Mouse (Mus musculus) gastrocnemius, postnatal 25 days (tissue): ENCODE results near the gene Kat14. TPM values are rescaled to one million over a fixed set of nuclear protein-coding genes. Genes with fewer than 3 reads are reported as not detected.

Source experiments
- DNase-seq: peaks from one replicate; pipeline ENCODE4 v3.0.0; 2022
- total RNA-seq, 2 experiments: library from RNA; stranded (reverse); gene quantifications; 1 replicate in 1 of 2; 2 replicates in 1 of 2; pipeline ENCODE4 v1.2.3; 2021

Kat14 gene
- total RNA-seq, 2 experiments from 2014 or later, result 16.9 to 20.9 TPM

DNA sequence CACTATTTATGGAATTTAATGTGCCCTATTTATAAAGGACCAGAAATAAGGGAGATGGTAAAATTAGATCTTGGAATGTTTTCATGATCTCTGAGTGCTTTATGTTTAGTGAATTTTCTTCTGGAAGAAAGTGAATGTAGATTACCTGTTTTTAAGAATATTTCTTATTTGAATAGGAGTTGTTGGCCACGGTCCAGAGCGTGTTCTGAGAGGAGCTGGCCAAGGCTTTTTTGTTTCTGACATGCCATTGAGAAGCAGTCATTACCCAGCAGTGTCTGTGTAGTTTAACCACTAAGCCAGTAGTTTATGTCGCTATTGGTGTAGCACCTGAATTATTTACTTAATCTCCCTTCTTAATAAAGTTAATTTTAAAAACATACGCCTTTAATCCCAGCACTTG is 13.0 kb downstream of the Kat14 start:
- no peak for DNase-seq

DNA sequence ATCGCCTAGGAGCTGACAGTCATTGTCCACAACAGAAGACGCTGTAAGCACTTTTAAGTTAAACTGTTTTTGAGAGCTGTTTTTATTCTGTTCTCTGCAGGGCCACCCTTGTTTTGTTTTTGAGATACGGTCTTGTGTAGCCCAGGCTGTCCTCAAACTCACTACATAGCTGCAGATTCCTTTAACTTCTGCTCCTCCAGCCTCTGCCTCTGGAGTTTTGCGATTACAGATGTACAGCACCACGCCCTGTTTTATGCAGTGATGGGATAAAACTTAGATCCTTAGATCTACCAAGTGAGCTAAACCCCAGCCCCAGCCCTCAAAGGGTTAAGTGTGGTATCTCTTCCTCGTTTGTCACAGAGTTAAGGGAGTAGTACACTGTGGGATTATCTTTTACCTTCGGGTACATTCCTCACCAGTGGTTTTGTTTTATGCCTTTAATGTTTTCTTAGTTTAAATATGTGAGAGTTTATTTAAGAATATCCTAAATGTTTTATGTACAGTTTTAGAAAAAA is 13.9 kb downstream of the Kat14 start:
- DNase-seq, result no peak

DNA sequence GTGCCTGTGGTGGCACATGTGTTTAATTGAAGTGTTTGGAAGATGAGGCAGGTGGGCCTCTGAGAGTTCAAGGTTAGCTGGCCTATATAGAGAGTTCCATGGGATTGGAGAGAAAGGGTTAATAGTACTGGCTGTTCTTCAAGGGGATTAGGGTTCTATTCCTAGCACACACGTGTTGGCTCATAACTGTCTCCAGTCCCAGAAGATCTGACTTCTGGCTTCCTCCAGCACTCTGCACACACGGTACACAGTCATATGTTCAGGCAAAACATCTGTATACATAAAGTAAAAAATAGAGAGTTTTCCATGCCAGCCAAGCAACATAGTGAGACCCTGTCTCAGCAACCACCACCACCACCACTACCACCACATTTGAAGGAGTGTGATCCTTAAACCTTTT is 17.5 kb downstream of the Kat14 start:
- DNase-seq, result no peak

DNA sequence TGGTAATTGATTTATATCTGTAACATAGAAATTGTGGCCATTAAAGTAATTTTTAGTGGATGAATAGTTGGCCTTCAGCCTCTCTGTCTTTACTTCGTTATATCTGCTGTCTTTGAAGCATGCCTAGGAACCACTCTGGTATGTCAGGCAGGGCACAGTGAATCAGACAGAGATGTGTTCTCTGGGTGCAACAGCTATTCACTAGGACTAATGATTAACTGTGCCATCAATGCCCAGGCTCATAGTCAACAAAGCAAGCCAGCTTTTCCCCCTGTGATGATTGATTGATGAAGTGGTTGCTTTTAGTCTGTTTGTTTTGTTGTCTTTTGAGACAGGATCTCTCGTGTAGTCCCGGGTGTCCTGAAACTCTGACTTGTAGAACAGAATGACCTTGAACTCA is 19.6 kb downstream of the Kat14 start:
- DNase-seq, result no peak

DNA sequence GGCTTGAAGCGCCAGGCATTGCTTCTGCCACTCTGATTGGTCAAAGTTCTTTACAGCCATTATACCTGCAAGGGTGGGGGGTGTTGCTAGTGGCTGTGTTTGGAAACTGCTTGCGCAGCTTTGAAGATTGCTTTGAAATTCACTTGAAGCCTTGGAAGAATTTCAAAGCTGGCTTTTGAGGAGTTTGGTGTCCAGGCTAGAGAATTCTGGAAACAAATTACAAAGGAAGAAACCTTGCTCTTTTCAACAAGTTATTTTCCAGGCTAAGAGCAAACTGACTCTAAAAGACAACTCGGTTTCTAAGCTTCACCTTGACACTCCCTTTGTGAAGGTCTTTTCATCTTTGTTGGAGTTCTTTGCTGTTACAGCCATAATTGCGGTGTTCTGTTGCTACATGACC is 30.7 kb downstream of the Kat14 start:
- DNase-seq, result no peak

DNA sequence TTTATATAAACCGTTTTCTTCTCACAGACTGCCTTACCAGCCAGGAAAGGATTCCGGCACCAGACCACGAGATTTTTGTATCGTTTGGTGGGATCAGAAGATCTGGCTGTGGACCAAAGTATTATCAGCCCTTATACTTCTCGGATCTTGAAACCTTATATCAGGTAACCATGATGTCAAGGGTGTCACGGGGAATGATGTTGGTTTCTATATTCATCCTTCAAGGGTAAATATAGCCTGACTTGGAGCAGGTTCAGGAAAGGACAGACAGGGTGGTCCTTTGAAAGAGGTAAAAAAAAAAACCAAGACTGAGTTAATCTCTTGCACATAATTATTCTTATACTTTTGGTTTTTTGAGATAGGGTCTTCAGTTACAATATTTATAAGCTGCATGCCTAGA is 31.9 kb downstream of the Kat14 start:
- DNase-seq, result no peak

DNA sequence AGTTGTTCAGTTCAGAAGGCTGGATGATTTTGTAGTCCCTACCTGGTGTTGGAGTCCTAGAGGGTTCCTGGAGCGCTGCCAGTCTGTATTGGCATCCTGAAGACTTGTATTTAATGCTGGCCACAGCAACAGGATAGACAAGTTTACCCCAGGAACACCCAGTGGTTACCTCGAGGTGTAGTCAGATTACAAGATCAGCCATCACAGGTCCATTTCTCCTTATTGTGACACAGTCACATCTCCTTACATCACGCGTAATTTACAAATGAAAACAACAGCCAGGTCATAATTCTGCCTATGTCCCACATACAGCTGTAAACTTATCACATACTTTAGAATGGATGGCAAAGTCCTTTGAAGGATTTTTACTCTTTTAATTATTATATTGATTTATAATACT is 40.3 kb downstream of the Kat14 start:
- no peak for DNase-seq

DNA sequence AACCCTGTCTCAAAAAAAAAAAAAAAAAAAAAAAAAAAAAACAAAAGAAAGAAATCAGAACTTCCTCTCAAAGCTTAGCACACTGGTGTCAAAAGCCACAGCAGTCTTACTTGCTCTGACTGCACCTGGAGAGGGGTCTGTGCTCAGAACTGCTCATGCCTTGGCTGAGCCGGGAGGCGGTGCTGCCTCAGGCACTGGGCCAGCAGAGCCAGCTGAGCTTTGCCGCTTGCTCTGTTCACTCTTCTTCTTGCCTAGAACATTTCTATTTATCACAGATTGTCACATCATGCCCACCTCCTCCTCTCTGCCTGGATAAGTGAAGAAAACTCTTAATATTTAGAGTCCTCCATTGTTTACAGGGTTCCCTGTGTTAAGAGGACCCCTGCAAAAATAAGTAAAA is 41.8 kb downstream of the Kat14 start:
- peak; percentile 22 for DNase-seq

DNA sequence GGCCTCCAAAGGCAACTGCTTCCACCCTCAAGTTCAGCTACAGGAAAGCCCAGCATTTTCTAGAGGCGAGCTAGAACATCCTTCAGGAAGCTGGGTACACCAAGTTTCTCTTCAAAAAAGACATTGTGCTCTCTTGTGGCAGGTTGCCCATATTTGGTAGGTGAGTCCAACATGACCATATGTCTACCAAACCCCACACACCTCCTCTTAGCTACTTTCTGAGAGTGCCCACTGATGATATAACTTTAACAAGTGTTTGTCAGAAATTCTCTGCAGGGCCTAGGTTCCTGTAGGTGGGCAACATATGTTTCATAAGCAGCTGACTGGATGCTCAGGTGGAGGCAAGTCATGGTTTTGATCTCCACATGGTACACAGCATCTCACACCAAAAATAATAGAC is 45.9 kb downstream of the Kat14 start:
- DNase-seq, result no peak

DNA sequence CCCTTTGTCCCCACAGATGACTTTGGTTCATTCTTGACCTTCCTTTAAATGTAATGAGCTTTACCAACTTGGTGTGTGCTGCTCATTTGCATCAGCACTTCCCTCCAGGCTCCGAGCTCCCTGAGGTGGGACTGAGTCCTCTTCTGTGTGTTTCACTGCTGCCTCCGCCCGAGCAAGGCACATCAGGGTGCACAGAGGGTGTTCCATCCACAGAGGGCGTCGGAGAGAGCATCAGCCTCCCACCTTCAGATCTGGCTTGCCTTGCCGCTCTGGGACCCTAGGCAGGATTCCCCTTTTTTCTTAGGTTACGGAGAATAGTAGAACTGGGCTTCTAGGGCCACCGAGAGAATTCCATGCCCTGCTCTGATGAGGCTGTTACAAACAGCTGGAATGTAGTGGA is 48.1 kb downstream of the Kat14 start:
- no peak for DNase-seq

DNA sequence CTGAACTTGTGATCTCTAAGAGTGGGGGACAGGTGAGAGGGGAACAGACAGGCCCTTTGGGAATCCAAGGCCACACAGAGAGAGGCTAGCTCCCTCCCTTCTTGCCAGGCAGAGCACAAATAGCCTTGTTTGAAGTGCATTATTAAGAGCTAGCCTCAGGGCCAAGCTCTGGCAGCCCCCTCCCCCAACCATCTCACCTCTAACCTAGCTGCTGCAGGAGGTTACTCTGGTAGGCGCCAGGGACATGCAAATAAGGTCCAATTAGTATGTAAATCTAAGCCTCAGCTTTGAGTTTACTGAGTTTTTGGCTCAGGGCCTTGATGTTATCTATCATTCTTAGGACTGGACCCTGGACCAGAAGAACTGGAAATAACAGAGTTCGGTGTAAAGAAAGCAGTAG is 49.3 kb downstream of the Kat14 start:
- DNase-seq, result no peak

DNA sequence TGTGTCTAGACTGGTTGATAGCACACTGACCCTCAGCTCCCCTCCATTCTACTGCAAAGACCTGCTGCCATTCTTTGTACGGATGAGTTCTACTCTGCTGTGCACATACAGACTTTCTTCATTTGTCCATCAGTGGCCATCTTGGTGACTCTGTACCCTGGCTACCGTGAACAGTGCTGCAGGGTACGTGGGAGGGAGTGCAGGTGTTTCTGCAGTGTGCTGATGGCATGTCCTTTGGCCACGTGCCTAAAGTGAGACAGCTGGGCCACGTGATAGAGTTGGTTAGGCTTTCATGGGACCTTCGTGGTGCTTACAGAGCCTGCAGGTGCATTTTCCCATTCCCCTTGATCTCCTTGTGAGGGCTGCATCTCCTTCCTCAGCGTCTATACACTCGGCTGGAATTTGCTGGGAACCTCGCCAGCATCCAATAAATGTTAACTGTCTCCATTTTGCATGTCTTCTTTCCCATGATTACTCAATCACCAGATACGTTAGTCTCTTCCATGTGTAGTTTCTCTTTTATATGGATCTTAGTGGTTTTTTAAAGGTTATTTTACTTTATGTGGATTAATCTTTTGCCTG is 53.4 kb downstream of the Kat14 start:
- DNase-seq, result no peak

DNA sequence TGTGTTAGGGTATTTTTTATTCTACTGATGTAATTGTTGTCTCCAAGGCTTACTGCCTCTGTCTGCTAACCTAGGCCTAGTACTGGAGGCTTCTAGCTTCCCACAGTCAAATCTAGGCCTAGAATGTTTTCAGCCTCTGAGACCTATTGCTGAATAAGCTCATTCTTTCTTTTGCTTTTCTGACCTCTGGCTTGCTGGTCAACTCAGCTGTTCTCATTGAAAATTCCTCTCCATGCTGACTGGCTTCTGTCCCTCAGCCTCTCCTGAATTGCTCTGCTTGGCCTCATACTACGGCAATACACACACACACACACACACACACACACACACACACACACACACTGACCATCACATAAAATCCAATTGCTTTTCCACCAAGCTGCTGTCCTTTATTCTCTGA is 57.0 kb downstream of the Kat14 start:
- DNase-seq, result no peak

DNA sequence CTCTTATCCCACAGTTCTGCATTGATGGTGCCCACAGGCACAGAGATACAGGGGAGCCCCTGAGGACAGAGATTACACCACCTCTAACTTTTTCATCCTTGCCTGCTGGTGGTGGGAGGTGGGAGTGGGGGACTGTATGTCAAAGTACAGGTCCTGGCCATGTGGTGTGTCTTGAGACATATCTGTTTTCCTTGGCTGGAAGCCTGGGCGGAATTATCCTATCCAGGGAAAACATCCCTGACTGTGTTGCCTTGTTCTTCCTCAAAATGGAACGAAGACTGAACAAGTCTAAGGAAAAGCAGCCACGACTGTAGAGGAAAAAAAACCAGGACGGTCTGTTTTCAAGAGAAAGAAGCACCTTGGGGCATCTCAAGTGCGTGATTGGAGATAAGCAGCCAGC is 59.1 kb downstream of the Kat14 start:
- DNase-seq, result no peak

DNA sequence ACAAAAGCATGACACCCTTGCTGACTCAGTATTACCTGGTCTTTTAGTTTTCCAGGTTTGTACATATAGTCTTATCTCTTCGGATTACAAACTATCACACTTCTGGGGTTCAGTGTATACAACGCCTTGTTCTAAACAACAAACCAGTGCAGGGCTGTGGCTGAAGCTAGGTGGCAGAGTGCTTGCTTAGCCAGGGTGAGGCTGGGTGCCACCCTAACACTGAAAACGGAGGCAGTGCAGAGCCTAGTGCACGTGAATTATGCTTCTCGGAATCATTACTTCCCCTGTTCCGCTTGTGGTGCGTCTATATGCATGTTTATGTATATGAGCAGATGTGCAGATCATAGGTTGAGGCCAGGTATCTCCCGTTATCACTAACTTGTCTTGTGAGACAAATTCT is 59.9 kb downstream of the Kat14 start:
- no peak for DNase-seq

DNA sequence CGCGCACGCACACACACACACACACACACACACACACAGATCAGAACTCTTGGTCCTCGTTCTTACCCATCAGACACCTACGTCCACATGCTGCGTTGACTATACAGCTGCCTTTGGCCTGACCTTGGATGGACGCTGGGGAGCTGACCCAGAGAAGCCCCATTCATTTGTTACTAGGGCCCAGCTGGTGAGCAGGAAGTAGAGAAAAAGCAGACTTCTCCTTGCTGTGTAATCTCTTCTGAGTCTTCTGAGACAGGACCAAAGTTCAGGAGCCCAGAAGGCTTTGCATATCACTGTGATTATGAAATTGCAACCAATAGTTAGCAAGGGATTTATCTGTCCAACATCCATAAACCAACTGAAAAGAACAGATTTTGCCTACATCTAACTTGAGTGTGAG is 60.4 kb downstream of the Kat14 start:
- no peak for DNase-seq

DNA sequence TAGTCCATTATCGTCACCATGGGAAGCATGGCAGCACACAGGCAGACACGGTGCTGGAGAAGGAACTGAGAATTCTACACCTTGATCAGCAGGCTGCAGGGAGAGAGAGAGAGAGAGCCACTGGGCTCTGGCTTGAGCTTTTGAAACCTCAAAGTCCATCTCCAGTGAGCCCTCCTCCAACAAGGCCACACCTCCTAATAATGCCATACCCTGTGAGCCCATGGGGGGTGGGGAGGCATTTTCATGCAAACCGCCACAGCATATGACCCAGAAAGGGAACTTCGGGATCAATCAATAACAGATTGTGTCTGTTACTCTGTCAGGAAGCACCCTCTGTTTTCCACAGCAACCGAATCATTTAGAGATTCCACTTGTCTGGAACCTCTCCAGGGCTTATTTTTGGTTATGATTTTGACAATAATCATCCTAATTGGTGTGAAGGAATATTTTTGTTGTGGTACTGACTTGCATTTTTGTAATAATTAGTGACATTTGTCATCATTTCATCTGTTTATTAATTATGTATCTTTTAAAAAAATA is 62.6 kb downstream of the Kat14 start:
- no peak for DNase-seq

DNA sequence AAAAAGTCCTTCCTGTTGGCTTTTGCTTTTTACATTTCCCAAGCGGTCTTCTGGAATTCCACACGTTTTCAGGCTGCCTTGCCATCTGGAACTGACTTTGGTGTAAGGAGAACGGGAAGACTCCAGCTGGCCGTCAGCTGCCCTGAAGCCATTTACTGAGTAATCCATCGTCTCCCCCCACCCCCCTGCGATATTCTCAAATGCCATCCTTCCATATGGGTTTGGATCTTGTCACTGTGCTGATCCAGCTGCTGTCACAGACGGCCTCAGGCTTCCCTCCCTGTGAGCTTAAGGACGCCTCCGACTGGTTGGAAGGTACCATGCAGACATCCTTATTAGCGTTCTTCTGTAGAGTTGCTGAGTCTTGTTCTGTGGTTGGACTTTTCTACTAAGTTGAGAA is 66.9 kb downstream of the Kat14 start:
- DNase-seq, result no peak

DNA sequence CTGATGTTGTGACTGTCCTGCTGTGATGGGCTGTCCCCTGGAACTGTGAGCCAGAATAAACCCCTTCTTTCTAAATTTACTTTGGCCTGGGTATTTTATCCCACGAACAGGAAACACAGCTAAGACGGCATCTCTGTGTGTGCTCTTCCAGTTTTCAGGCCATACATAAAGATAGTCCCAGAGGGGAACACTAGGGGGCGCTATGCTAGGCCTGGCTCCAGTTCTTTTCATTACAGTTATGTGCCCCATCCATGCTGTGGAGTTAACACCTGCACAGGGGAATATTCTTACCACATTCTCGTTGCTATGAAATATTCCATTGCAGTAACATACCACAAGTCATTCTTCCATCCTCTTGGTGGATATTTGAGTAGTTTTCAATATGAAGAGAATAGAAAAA is 69.6 kb downstream of the Kat14 start:
- DNase-seq, result no peak

DNA sequence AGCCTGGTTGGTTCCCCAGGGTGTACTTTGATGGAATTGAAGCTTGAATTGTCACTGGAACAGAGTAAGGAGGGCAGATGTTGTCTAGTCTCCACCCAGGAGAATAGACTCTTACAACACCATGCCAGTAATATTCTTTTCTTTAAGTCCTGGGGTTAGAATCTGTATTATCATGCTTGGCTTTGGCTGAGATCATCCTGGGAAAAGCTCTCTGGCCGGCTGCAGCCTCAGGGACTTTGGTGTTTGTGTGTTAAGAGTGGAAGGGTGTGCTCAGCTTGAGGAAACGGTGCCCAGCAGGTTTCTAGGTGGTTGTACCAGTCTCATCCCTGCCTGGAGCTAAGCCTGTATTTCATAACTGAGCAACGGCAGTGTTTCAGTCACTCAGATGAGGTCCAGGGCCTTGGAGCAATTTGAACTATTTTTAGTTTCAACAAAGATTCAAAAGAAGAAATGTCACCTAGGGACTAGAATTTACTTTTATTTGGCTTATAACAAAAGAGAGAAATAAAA is 70.5 kb downstream of the Kat14 start:
- no peak for DNase-seq

DNA sequence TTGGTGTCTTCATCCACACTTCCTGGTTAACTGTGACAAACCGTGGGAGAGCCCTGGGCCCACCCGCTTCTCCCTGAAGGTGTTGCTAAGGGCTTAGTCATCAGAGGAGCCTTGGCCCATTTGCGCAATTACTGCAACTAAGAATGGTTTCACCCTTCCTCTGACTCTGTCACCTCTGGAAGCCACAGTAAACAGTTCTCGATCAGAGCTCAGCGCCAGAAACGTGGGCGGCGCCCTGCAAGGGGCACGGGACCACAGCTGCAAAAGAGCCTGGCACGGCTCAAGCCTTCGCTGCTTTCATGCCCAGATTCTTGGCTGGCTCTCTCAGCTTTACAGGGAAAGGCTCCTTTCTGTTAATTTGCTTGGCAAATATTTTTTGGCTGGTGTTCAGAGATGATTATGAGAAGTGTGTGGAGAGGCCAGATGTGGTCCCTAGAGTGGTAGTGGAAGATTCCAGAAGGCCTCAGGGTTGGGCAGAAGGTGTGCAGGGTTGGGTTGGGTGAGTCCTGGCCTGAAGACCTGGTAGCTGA is 72.7 kb downstream of the Kat14 start:
- DNase-seq, result no peak

DNA sequence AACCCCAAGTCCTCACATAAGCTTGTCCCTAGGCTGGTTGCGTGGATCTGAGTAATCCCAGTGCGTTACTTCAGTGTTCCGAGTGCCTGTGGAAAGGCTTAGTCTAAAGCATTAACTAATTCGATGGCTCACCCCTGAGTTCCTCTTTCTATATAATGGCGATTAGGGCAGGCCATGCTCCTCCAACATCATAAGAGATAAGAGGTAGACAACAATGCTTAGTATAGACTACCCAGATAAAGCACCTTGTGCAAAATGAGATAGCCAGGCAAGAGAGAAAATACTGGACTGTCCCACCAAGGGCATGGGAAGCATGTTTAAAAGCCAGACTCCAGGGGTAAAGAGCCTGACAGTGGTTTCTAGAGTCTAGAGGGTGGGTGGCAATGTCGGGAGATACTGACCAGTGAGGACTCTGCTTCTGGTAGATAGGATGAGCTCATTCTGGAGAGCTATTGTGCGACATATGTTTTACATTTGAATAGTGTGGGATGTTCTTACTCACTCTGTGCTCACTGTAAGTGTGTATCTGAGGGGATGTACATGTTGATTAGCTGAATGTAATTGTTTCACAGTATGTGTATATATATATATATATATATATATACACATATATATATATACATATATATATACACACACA is 77.7 kb downstream of the Kat14 start:
- DNase-seq, result no peak

DNA sequence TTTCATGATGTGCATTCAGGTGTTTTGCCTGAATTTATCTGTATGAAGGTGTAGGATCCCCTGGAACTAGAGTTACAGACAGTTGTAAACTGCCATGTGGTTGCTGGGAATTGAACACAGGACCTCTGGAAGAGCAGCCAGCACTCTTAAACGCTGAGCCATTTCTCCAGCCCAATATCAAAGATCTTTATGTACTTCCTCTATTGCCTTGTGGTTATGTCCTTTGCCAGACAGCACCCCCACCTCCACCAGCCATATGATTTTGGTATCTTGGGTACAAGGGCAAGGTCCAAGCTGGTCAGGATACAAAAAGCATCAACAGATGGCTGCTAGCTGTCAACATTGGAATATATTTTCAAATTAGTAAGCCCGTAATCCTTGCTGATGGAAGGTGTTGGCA is 81.6 kb downstream of the Kat14 start:
- DNase-seq, result no peak
